In the genomic region with DNA sequence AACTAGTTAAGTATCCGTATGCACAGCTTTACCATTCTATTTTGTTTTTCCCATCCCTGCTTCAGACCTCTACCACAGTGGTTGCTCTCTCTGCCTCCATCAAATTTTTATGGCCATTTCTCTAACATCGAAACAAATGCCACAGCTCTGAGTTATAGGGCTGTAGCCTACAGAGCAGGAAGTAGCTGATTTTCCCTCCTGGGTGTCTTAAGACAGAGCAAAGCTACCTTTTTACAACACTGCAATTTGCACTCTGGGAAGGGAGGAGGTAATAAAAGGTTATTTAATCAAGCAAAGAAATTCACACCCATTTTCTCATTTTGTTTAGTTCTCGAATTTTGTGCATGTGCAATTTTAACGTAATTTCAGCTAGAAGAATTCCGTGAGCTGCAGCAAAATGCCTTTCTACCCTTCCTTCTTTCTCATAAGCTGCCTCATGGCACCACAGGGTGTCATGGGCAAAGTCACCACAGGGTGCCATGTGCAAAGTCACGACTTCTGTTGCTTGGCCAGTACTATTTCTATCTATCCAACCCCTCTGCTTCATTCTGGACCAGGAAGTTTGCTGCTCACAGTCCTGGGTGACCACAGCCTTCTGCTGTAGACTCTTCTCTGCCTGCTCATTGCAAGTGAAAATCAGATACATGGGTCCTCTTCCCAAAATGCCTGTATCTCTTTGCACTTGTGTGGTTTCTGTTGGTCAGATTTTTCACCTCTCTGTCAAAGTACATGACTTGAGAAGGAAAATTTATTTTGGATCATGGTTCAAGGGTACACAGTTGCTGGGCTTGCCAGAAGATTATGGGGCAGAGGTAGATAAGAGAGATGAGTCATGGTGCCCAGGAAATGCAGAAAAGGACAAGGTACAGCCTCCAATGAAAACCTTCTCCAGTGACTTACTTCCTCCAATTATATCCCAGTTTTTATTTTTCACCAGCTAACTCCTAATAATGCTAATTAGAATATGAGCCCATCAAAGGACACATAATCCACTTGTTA, we compare ENCODE assay signal across 13 mouse cellular contexts.
"Had no signal": no experiment of that assay in that cellular context is flagged by ENCODE, and none has a peak within 500 bp of the region (broad histone marks: within the 10 kb centered on the region; RNA-seq: fewer than 3 reads in every experiment).

No protein-coding gene starts in this region.

- H3K9ac ChIP-seq: kidney, embryonic 15.5 days; liver, embryonic 15.5 days; lung, embryonic 15.5 days; midbrain, embryonic 12.5 days had no signal

- DNase-seq: kidney, adult 18-20 months; kidney, postnatal 14 days; left cerebral cortex, postnatal 4 days; right cerebral cortex, adult 18-20 months; right cerebral cortex, postnatal 25 days; thymus, adult 2 months; thymus, postnatal 25 days had no signal

- H3K4me2 ChIP-seq: kidney, embryonic 15.5 days; liver, embryonic 11.5 days; liver, embryonic 15.5 days; lung, embryonic 15.5 days; midbrain, embryonic 12.5 days had no signal

- H3K4me3 ChIP-seq: kidney, embryonic 15.5 days; liver, embryonic 15.5 days; lung, embryonic 15.5 days; midbrain, embryonic 12.5 days had no signal

- H3K4me1 ChIP-seq: liver, embryonic 15.5 days; lung, embryonic 15.5 days; midbrain, embryonic 12.5 days had no signal

- H3K36me3 ChIP-seq: kidney, embryonic 15.5 days; liver, embryonic 15.5 days; lung, embryonic 15.5 days; midbrain, embryonic 12.5 days had no signal

- H3K27me3 ChIP-seq: kidney, embryonic 15.5 days; liver, embryonic 15.5 days; lung, embryonic 15.5 days; midbrain, embryonic 12.5 days had no signal

- ATAC-seq: midbrain, embryonic 16.5 days had no signal

- H3K9me3 ChIP-seq: kidney, embryonic 15.5 days; liver, embryonic 15.5 days; lung, embryonic 15.5 days; midbrain, embryonic 12.5 days had no signal

- H3K27ac ChIP-seq: kidney, embryonic 15.5 days; liver, embryonic 15.5 days; lung, embryonic 15.5 days; midbrain, embryonic 12.5 days had no signal
